Mouse (Mus musculus) adrenal gland, adult (tissue): ENCODE data around the gene Hoxc13.

Experiments used
- DNase-seq, 2 experiments: peaks; one replicate each; pipeline ENCODE4 v3.0.0; 2022 to 2023; ENCODE audit warnings: low spot score in 1 of 2; ENCODE audit not compliant: inconsistent age in 2 of 2

Gene Hoxc13

DNA sequence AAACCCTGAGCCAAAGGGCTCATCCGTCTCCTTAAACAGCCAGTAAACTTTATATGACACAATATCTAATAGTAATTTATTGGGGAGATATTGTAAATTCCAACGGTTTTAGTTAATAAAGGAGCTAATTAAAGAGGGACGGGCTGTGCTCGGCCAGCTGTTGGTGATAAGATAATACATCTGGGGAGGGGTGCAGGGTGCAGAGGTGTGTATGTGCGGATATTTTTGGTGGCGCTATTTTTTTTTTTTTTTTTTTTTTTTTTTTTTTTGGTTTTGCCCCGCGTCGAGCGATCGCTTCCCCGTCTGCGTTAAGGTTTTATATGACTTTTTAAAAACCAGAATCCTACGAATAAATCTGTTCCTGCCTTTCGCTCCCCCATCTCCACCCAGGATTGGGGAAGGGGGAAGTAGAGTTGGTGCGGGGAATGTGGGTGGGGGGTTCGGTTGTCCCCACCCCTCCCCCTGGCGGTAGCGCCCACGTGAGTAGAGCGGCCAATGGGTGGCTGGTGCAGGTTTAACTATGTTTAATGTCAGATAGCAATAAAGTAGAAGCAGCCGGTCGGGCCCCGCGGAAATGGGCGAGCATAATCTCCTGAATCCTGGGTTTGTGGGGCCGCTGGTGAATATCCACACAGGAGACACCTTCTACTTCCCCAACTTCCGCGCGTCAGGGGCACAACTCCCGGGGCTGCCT lies 15.5 kb downstream of the Hoxc13 start, which contains the start of gene Hoxc12:
Gene Hoxc12 (plus strand): TSS at position 479 of the 694 bp plus-strand sequence.
- no peak for DNase-seq

DNA sequence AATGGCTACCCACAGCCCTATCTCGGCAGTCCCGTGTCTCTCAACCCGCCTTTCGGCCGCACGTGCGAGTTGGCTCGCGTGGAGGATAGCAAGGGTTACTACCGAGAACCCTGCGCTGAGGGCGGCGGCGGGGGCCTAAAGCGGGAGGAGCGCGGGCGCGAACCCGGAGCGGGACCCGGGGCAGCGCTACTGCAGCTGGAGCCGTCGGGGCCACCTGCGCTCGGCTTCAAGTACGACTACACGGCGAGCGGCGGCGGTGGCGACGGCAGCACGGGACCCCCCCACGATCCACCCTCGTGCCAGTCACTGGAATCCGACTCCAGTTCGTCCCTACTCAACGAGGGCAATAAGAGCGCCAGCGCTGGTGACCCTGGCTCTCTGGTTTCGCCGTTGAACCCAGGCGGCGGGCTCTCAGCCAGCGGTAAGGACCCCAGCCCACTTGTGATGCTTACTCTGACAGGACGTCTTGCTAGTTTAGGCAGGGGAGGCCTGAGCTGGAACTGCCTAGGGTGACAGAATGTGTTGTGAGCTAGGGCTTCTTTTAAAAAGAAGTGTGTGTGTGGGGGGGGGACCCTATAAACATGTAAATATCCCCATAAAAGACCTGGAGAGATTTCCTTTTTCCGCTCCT lies 16.2 kb downstream of the Hoxc13 start:
- DNase-seq = no peak

DNA sequence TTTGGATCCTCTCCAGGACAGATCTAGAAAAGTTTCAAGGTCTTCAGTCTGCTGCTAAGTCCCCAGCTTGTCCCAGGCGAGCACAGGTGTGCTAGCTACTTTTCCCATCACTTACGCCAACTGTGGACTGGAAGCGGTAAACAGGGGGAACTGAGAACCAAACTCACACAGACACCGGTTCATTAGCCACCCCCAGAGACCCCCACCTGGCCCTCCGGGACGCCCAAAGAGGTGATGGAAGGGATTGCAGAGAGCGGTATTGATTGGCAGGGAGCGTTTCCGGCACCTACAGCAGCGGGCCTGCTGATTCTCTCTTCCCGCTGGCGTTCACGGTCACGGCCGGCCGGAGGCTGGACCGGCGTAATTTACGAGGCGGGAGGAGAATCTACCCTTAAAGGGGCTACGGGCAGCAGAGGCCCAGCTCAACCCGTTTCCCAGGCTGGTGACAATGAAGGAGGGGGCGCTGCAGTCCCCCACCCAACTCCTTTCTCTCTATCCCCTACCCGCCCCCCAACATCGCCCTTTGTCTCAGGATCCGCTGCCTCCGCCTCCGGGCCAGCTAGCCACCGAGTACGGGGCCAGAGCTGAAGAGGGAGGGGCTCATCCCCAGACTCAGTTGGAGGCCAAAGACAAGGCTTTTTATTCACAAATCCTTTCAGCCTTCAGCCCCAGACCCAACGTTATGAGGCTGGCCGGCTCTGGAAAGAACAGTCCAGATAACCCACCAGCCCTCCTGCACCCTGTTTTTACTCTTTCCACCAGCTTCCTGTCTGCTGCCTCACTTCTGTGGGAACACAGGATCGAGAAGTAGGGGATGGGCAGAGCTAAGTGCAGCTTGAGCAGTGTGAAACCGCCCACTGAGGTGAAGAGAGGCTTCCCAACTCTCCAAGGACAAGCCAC lies 18.6 kb downstream of the Hoxc13 start:
- DNase-seq = no peak

GRCm38 (mm10) chr15:102942739-102943467 lies 22.0 kb downstream of the Hoxc13 start:
- peak in 1 of 2 experiments; percentile 41 for DNase-seq

DNA sequence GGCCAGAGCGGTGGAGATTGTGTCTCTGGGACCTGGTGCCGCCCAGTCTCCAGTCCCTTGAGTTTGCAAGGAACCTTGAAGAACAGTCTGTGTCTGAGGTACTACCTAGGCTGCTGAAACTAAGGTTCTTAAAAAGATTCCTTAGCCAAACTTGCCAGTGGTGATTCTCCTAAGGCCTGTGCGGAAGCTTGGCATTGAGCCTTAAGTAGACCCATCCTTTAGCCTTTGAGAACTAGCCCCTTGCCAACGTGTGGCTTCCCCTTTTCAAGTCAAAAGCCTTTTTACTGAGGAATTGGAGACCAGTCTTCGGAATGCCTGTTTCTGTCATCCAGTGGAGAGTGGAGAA lies 22.5 kb downstream of the Hoxc13 start:
- DNase-seq = no peak

- no peak for DNase-seq
These were observed 24.5 kb downstream of the Hoxc13 start for GRCm38 (mm10) chr15:102945185-102946077.

DNA sequence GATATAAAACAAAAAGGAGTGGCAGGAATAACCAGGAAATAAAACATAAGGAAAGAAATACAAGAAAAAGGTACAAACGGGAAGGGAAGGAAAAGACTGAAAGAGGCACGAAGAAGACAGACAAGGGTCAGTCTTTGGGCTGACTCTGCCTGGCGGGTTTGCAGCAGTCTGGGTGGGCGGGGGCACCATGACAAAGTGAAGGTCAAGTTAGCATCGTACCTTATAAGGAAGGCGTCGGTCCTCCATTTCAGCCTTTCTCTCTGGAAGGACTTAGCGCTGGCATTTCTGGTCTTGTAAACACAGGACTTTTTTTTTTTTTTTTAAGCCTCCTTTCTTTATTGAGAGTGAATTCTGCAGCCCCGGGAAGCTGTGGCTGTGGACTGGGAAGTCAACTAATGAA lies 26.4 kb downstream of the Hoxc13 start:
- DNase-seq = no peak

DNA sequence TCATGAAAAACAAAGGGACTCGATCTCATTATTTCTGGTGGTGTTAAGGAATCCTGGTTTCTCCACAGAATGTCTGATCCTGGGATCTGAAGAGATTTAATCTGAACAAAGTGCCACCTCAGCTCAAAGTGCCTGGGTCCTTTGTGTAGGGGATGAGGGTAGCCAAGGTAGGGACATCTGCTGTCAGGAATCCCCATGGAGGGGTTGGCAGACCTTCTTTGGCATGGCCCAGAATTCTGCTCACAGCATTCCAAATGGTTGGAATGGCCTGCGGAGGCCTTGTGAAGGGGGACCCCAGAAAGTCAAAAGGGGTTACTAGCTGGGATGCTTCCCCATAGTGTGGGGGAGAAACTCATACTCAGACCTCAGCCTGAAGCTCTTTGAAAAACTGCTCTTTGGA lies 27.9 kb downstream of the Hoxc13 start:
- no peak for DNase-seq

- no peak for DNase-seq
These were observed 28.8 kb downstream of the Hoxc13 start for GRCm38 (mm10) chr15:102949696-102950095.

DNA sequence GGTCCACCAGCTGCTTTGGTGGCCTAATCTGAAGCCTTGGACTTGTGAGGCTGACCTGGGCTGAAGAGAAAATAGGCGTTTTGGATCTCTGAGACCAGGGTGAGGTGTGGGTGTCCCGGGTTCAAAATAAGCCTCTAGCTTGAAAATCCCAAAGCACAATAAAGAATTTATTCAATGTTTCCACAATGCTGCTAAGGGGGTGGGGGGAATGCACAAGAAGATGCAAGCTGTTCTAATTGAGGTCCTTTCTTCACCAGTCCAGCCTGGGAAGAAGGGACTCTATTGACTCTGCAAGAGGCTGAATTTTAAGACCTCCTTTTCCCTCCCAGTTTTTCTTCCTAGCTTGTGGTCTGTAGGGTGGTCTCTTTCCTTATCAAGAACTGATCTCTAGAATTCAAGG lies 30.0 kb downstream of the Hoxc13 start:
- DNase-seq = no peak

- no peak for DNase-seq
These were observed 32.7 kb downstream of the Hoxc13 start for GRCm38 (mm10) chr15:102953561-102953960.

DNA sequence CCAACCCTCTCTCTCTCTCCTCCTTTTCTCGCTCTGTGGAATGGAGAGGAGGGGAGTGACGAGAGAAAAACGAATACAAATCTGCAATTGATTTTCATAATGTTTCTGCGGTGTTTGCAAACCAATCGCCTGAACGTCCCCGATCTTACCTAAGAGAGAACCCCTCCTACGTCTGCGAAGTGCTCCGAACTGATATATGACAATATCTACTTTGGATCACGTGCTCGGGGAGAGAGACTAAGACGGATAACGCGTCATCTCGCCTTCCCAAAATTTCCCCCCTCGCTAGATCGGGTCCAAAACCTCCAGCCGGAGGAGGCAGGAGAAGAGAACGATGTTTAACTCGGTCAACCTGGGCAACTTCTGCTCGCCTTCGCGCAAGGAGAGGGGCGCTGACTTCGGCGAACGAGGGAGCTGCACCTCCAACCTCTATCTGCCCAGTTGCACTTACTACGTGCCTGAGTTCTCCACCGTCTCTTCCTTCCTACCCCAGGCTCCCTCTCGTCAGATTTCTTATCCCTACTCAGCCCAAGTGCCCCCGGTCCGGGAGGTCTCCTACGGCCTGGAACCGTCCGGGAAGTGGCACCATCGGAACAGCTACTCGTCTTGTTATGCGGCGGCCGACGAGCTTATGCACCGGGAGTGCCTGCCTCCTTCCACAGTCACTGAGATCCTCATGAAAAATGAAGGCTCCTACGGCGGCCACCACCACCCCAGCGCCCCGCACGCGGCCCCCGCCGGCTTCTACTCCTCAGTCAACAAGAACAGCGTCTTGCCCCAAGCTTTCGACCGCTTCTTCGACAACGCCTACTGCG lies 33.5 kb downstream of the Hoxc13 start, which contains the start of gene Hoxc11:
Gene Hoxc11 (plus strand): TSS at position 236 of the 815 bp plus-strand sequence.
- DNase-seq = peak in 1 of 2 experiments; percentile 40

- DNase-seq = no peak
These were observed 34.1 kb downstream of the Hoxc13 start for GRCm38 (mm10) chr15:102955007-102955382.

DNA sequence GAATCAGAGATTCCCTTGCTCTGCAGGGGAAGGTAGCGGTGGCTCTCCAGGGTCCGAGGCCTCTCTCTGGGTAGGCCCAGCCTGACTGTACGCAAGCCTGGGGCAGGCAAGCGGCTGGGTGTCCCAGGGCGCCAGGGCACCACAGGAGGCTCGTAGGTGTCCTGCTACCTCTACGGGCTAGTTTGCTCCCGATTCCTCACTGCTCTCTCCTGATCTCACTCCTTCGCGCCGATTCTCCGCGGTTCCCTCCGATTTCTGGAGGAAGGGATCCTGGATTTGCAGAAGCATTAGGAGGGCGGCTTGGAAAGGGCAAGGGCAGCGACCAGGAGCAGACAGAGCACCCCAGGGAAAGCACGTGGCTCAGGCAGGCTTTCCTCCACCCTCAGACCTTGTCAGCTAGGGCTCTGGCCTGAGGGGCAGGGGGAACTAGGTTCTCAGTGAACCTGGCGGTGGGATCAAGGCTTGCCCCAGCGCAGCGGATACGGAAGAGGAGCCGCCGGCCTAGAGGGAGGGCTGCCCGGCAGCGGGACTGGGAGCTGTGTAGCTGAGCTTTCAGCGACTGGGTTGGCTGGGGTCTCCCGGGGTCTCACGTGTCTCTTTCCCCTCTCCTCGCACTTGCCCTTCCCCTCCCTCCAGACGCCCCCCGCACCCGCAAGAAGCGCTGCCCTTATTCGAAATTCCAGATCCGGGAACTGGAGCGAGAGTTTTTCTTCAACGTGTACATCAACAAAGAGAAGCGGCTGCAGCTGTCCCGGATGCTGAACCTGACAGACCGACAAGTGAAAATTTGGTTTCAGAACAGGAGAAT lies 35.1 kb downstream of the Hoxc13 start:
- peak in 1 of 2 experiments; percentile 54 for DNase-seq

- DNase-seq = no peak
These were observed 36.0 kb downstream of the Hoxc13 start for GRCm38 (mm10) chr15:102956906-102957305.

DNA sequence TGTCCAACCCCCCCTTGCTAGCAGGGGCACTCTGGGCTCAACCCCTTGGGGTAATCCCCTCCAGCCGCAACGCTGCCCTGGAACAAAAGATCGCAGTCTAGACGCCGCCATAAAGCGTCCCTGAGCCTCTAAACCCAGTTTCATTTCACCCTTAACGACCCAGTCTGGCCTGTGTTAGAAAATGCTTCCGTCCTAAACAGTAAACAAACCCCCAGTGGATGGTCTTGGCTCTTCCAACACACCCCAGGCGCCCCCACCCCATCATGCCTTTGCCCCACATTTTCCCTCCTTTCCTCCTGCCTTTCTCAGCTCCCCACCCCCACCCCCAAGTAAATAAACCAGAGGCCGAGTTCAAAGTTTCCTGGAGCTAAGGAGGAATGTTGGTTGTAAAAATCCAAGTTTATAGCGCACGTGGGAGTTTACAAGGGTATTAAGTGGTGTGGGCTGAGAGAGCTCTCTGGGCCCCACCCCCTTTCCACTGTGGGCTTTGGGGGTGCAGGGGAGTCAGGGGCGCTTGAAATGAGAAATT lies 38.8 kb downstream of the Hoxc13 start:
- no peak for DNase-seq

DNA sequence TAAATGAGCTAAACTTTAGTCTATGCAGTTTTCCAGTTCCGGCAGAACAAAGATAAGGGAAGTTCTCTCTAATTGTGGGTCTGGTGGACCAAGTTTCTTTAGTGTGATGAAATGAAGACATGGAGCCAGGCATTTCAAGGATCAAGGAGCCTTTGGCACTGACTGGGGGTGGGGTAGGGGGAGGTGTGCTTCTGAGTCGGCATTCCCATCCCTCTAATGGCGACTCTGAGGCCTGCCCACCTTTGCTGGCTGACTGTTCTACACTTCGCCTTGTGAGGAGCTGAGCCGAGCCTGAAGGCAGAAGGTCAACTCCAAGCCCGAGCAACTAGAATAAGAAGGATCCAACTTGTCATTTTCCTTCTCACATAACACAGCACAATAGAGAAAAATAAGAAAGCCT lies 40.8 kb downstream of the Hoxc13 start:
- no peak for DNase-seq

GRCm38 (mm10) chr15:102962492-102962891 lies 41.6 kb downstream of the Hoxc13 start:
- DNase-seq = no peak
